Mouse (Mus musculus) midbrain, postnatal 0 days (tissue): Measurements from ENCODE around the gene Nedd8. TPM values are rescaled to one million over a fixed set of nuclear protein-coding genes. Genes with fewer than 3 reads are reported as not detected.

Source experiments
- ATAC-seq: fragments of 200-750 bp; cut with Nextera tagmentation; 2 replicates; pipeline ENCODE4 v1.8.0; 2017; ENCODE audit warnings: moderate number of reproducible peaks, mild to moderate bottlenecking, moderate TSS enrichment, moderate library complexity; ENCODE audit not compliant: low FRiP score
- DNase-seq: peaks from one replicate; pipeline ENCODE4 v3.0.0-alpha.2; 2015; ENCODE audit warnings: low spot score
- H3K27ac ChIP-seq: fragments of 300-500 bp; sonication (generic); 2 replicates; pipeline ENCODE4 v1.5.1; 2014; ENCODE audit warnings: low read depth, mild to moderate bottlenecking, low read length, mixed read lengths
- H3K27me3 ChIP-seq: fragments of 300-500 bp; sonication (generic); 2 replicates; pipeline ENCODE4 v1.6.1; 2014; ENCODE audit warnings: low read length, control low read depth, mixed read lengths; ENCODE audit not compliant: insufficient read depth
- H3K36me3 ChIP-seq: fragments of 300-500 bp; sonication (generic); 2 replicates; pipeline ENCODE4 v1.6.1; 2014; ENCODE audit warnings: low read length, control low read depth, mixed read lengths; ENCODE audit not compliant: insufficient read depth
- H3K4me1 ChIP-seq: fragments of 300-500 bp; sonication (generic); 2 replicates; pipeline ENCODE4 v1.6.1; 2014; ENCODE audit warnings: mild to moderate bottlenecking, control low read depth, antibody characterized with exemption, low read length, mixed read lengths; ENCODE audit not compliant: insufficient read depth
- H3K4me2 ChIP-seq: fragments of 300-500 bp; sonication (generic); 2 replicates; pipeline ENCODE4 v1.6.1; 2014; ENCODE audit warnings: low read depth, mild to moderate bottlenecking, low read length, mixed read lengths; ENCODE audit not compliant: poor library complexity, severe bottlenecking
- H3K4me3 ChIP-seq: fragments of 300-500 bp; sonication (generic); 2 replicates; pipeline ENCODE4 v1.5.1; 2014; ENCODE audit warnings: low read depth, mild to moderate bottlenecking, low read length, moderate library complexity
- H3K9ac ChIP-seq: fragments of 300-500 bp; sonication (generic); replicated peaks from 2 replicates; pipeline ENCODE4 v1.6.1; 2014; ENCODE audit warnings: mild to moderate bottlenecking, low read length, moderate library complexity, mixed read lengths; ENCODE audit not compliant: poor library complexity, severe bottlenecking
- H3K9me3 ChIP-seq: fragments of 300-500 bp; sonication (generic); 2 replicates; pipeline ENCODE4 v1.6.1; 2016; ENCODE audit warnings: low read length, control low read depth
- CTCF ChIP-seq: IDR thresholded peaks from 2 replicates; pipeline ENCODE4 v1.5.1; 2016; ENCODE audit warnings: antibody characterized with exemption, mild to moderate bottlenecking
- WGBS: fragments of 180-500 bp; shearing (Covaris S2); extraction: QIAGEN DNeasy Blood & Tissue Kit; methylation state at CpG from one replicate; pipeline ENCODE4 v1.1.7; 2014; 5-methylcytosine and 5-hydroxymethylcytosine counted together
- polyA plus RNA-seq: library from polyadenylated mRNA; unstranded; fragments of >200 nt; fragmentation: Nextera tagmentation; extraction: Ambion mirVana; gene quantifications from 2 replicates; pipeline ENCODE4 v1.2.1, GENCODE M21; 2015
- total RNA-seq: library from RNA; depleted of rRNA; stranded (reverse); fragments of >200 nt; gene quantifications from 2 replicates; pipeline ENCODE4 v1.2.3, GENCODE M21; 2014

The Nedd8 gene
- total and polyA plus RNA-seq, 2 experiments from 2014 or later: 129 to 569 TPM

GRCm38 (mm10) chr14:55681160-55682117 lies 9.5 kb upstream of the Nedd8 start, which contains the start of gene Tinf2:
TSS of gene Tinf2 (minus strand) at chr14:55681820.
- H3K9me3 ChIP-seq: no peaks in the 10 kb centered on the region
- under 1% methylated on average over 66 of the region's 66 CpGs for WGBS
- H3K4me3 ChIP-seq: peak within 1 kb of the TSS; percentile 46
- no peaks in the 10 kb centered on the region for H3K27me3 ChIP-seq
- peak; percentile 98 for ATAC-seq
- peak; percentile 98 for DNase-seq
- peak within 1 kb of the TSS; percentile 40 for H3K27ac ChIP-seq
- H3K4me1 ChIP-seq: no peaks in the 10 kb centered on the region
- H3K36me3 ChIP-seq: peaks cover 29% of the 10 kb centered on the region
- peak within 1 kb of the TSS; percentile 68 for H3K4me2 ChIP-seq
- H3K9ac ChIP-seq: peak within 1 kb of the TSS; percentile 55
- peak; percentile 91 for TF ChIP-seq CTCF

- Histone ChIP-seq H3K4me3 (no peak overlapping the region), H3K9ac (no peak overlapping the region), H3K27me3 (no peaks in the 10 kb centered on the region), H3K9me3 (no peaks in the 10 kb centered on the region), H3K36me3 (peaks cover 35% of the 10 kb centered on the region), H3K27ac (no peak overlapping the region), H3K4me2 (no peak overlapping the region), H3K4me1 (no peaks in the 10 kb centered on the region)
- 94% methylated on average over 4 of the region's 4 CpGs for WGBS
- ATAC-seq (no peak), DNase-seq (no peak)
- TF ChIP-seq CTCF: no peak
These were observed 5.7 kb upstream of the Nedd8 start for GRCm38 (mm10) chr14:55677615-55678014.

- peaks cover 17% of the 10 kb centered on the region; the same call in 1 of the 2 replicates for H3K36me3 ChIP-seq
- H3K9ac ChIP-seq: no peak overlapping the region
- ATAC-seq: no peak
- DNase-seq: no peak
- H3K4me2 ChIP-seq: peak overlapping the region; percentile 81
- WGBS: 82% methylated on average over 7 of the region's 7 CpGs
- no peaks in the 10 kb centered on the region for H3K9me3 ChIP-seq
- peak overlapping the region; percentile 58 for H3K4me3 ChIP-seq
- no peaks in the 10 kb centered on the region; the same call in 1 of the 2 replicates for H3K4me1 ChIP-seq
- no peaks in the 10 kb centered on the region for H3K27me3 ChIP-seq
- TF ChIP-seq CTCF: no peak
- H3K27ac ChIP-seq: no peak overlapping the region
These were observed 777 bp upstream of the Nedd8 start for GRCm38 (mm10) chr14:55672741-55673060.

- peak; percentile 61 for ATAC-seq
- peak overlapping the region; percentile 81 for H3K4me2 ChIP-seq
These were observed 465 bp downstream of the Nedd8 start for GRCm38 (mm10) chr14:55671486-55671832.

GRCm38 (mm10) chr14:55660636-55661035 lies 11.3 kb downstream of the Nedd8 start:
- 32% methylated on average over 2 of the region's 2 CpGs for WGBS
- H3K36me3 ChIP-seq: peaks cover 17% of the 10 kb centered on the region; the same call in 1 of the 2 replicates

More at GRCm38 (mm10) chr14:55671486-55671832, 465 bp downstream of the Nedd8 start:
- WGBS: 0% methylated on average over 12 of the region's 12 CpGs
- H3K36me3 ChIP-seq: peaks cover 11% of the 10 kb centered on the region; the same call in 1 of the 2 replicates
- DNase-seq: peak; percentile 53
- TF ChIP-seq CTCF: peak; percentile 24
- no peaks in the 10 kb centered on the region for H3K9me3 ChIP-seq
- H3K9ac ChIP-seq: peak overlapping the region; percentile 90
- H3K4me1 ChIP-seq: no peaks in the 10 kb centered on the region; the same call in 1 of the 2 replicates
- peak overlapping the region; percentile 94 for H3K27ac ChIP-seq
- peak overlapping the region; percentile 58 for H3K4me3 ChIP-seq
- no peaks in the 10 kb centered on the region for H3K27me3 ChIP-seq

More at GRCm38 (mm10) chr14:55660636-55661035, 11.3 kb downstream of the Nedd8 start:
- Histone ChIP-seq H3K4me2 (peak overlapping the region; percentile 67), H3K27me3 (no peaks in the 10 kb centered on the region), H3K9ac (no peak overlapping the region), H3K27ac (no peak overlapping the region), H3K4me3 (peak overlapping the region; percentile 66; the same call in 1 of the 2 replicates), H3K9me3 (no peaks in the 10 kb centered on the region), H3K4me1 (no peaks in the 10 kb centered on the region)
- ATAC-seq: no peak
- TF ChIP-seq CTCF: no peak
- no peak for DNase-seq
